Comparison of ENCODE assay signal across 18 mouse cellular contexts in the genomic region with DNA sequence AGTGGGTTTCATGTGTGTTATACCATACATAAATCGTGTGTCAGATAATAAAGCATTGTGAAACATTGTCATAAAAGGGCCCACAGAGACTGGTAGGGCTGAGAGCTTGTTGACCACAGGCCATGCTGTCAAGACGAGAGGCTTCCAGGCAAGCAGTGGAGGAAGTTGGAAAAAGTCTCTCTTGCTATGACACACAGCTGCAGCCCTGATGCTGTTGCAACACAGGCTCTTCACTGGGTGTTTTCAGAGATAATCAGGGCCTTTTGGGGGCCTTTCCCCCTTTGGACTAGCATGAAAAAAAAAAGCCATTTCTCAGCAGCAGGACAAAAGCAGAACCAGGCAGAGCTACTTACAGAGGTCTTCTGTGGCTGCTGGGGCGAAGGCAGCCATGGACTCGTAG. TPM values are rescaled to one million over a fixed set of nuclear protein-coding genes. Genes with fewer than 3 reads are reported as not detected.
DNase-seq lines count a peak whose midpoint lies in the region; ATAC-seq and TF ChIP-seq lines count a peak whose summit lies in the region.
"Had no signal": no experiment of that assay in that cellular context is flagged by ENCODE, and none has a peak within 500 bp of the region (broad histone marks: within the 10 kb centered on the region; RNA-seq: fewer than 3 reads in every experiment).

No protein-coding gene starts in this region.

- H3K27ac ChIP-seq in liver, embryonic 14.5 days = no peak overlapping the region
- H3K27ac ChIP-seq in forebrain, postnatal 0 days (ENCODE audit: low read depth, low read length) = no peak overlapping the region
- H3K27ac ChIP-seq: embryonic facial prominence, embryonic 10.5 days; heart, embryonic 15.5 days; hindbrain, embryonic 15.5 days; limb, embryonic 15.5 days; midbrain, embryonic 12.5 days had no signal

- peaks cover 0 to 4% of the 10 kb centered on the region in 2 experiments; a peak in 2 of 4 replicates for H3K4me1 ChIP-seq in liver, embryonic 14.5 days (replicated peaks; ENCODE audit: control insufficient read depth in 2 of 2, insufficient read depth in 2 of 2, low read length in 1 of 2)
- peaks cover 2% of the 10 kb centered on the region; the same call in 1 of the 2 replicates for H3K4me1 ChIP-seq in forebrain, postnatal 0 days (ENCODE audit: insufficient read depth)
- H3K4me1 ChIP-seq: heart, embryonic 15.5 days; limb, embryonic 15.5 days had no signal

- H3K4me3 ChIP-seq in liver, embryonic 14.5 days (ENCODE audit: insufficient read depth in 1 of 2, low read depth in 2 of 2, low read length in 2 of 2) = no peak overlapping the region
- H3K4me3 ChIP-seq in forebrain, postnatal 0 days (ENCODE audit: low read depth, low read length) = no peak overlapping the region
- H3K4me3 ChIP-seq: embryonic facial prominence, embryonic 10.5 days; heart, embryonic 15.5 days; hindbrain, embryonic 15.5 days; limb, embryonic 15.5 days; midbrain, embryonic 12.5 days had no signal

- no peak overlapping the region for H3K9ac ChIP-seq in liver, embryonic 14.5 days (replicated peaks)
- H3K9ac ChIP-seq in forebrain, postnatal 0 days = no peak overlapping the region
- H3K9ac ChIP-seq: heart, embryonic 15.5 days; hindbrain, embryonic 15.5 days; limb, embryonic 15.5 days; midbrain, embryonic 12.5 days had no signal

- no peaks in the 10 kb centered on the region for H3K36me3 ChIP-seq in liver, embryonic 14.5 days (replicated peaks; ENCODE audit: control insufficient read depth, insufficient read depth, low read depth)
- H3K36me3 ChIP-seq in forebrain, postnatal 0 days (ENCODE audit: insufficient read depth) = no peaks in the 10 kb centered on the region
- H3K36me3 ChIP-seq: embryonic facial prominence, embryonic 10.5 days; G1E; heart, embryonic 15.5 days; hindbrain, embryonic 15.5 days; limb, embryonic 15.5 days; midbrain, embryonic 12.5 days had no signal

- no peaks in the 10 kb centered on the region for H3K27me3 ChIP-seq in liver, embryonic 14.5 days (ENCODE audit: control insufficient read depth, insufficient read depth, low read length)
- H3K27me3 ChIP-seq in forebrain, postnatal 0 days (ENCODE audit: insufficient read depth, low read length) = no peaks in the 10 kb centered on the region
- H3K27me3 ChIP-seq: hindbrain, embryonic 15.5 days; midbrain, embryonic 12.5 days had no signal

- H3K9me3 ChIP-seq in liver, embryonic 14.5 days (ENCODE audit: control insufficient read depth, low read length) = no peaks in the 10 kb centered on the region
- no peaks in the 10 kb centered on the region for H3K9me3 ChIP-seq in forebrain, postnatal 0 days (ENCODE audit: low read length)
- H3K9me3 ChIP-seq: embryonic facial prominence, embryonic 10.5 days; G1E; heart, embryonic 15.5 days; hindbrain, embryonic 15.5 days; limb, embryonic 15.5 days; midbrain, embryonic 12.5 days had no signal

- peak; percentile 10 for DNase-seq in CD4-positive, CD25-positive, alpha-beta regulatory T cell, adult 2 months (ENCODE audit: low read depth, low spot score)
- peak; percentile 33 for DNase-seq in lung, postnatal 25 days (ENCODE audit: low spot score)
- DNase-seq in lung, postnatal 10 days = no peak
- no peak for DNase-seq in liver, embryonic 14.5 days (ENCODE audit: low read depth in 3 of 3, low spot score in 3 of 3)
- no peak for DNase-seq in thymus, postnatal 10 days (ENCODE audit: low spot score in 2 of 2)
- DNase-seq in forebrain, postnatal 0 days = no peak
- DNase-seq: cerebellum, adult 9-11 months; gastrocnemius, postnatal 25 days; kidney, adult 9 months; thymus, postnatal 36 days had no signal

- no peak for TF ChIP-seq CTCF in liver, embryonic 14.5 days (IDR thresholded peaks at IDR 0.05; ENCODE audit: low read depth)
- no peak for TF ChIP-seq CTCF in forebrain, postnatal 0 days (IDR thresholded peaks at IDR 0.05; ENCODE audit: low read depth)

- WGBS in liver, embryonic 14.5 days (ENCODE audit: insufficient replicate concordance) = 33% methylated on average over 4 of the region's 4 CpGs
- WGBS in forebrain, postnatal 0 days = 88% methylated on average over 4 of the region's 4 CpGs

- no peak overlapping the region for H3K4me2 ChIP-seq in liver, embryonic 14.5 days (ENCODE audit: low read depth)
- no peak overlapping the region for H3K4me2 ChIP-seq in forebrain, postnatal 0 days (ENCODE audit: low read depth)
- H3K4me2 ChIP-seq: heart, embryonic 15.5 days; hindbrain, embryonic 15.5 days; limb, embryonic 15.5 days; midbrain, embryonic 12.5 days had no signal

- ATAC-seq in CD4-positive, CD25-positive, alpha-beta regulatory T cell, adult 4 months = no peak
- ATAC-seq in liver, embryonic 14.5 days (ENCODE audit: insufficient read depth) = 0 out of 2 replicates have a peak, but pooled peaks have one; percentile 18
- ATAC-seq in neutrophil, adult 5-6 weeks (ENCODE audit: extremely low read depth, insufficient number of reproducible peaks, low FRiP score, poor library complexity, severe bottlenecking) = peak; percentile 74
- no peak for ATAC-seq in forebrain, postnatal 0 days

- TF ChIP-seq EP300 in liver, embryonic 14.5 days (IDR thresholded peaks at IDR 0.05; ENCODE audit: low read depth) = no peak

RNA-seq across cellular contexts. Expression of a gene that starts 57.4 kb away (rescaled TPM):
- polyA plus RNA-seq in CD4-positive, CD25-positive, alpha-beta regulatory T cell, adult 4 months (2017; shearing (Covaris generic)) = 10 to 100 TPM; 14.2 to 34.8 TPM
- 22.5 and 35.0 TPM in 2 replicates for polyA plus RNA-seq in liver, embryonic 14.5 days (2012; rRNA removed)
- polyA plus RNA-seq in liver, embryonic 14.5 days (2014; fragmentation: Nextera tagmentation; extraction: Ambion mirVana) = 53.0 and 59.2 TPM in 2 replicates
- 202 and 206 TPM in 2 replicates for total RNA-seq in neutrophil, adult 5-6 weeks (2017)
- total RNA-seq in forebrain, postnatal 0 days (2014; rRNA removed) = 137 and 159 TPM in 2 replicates
- 50.7 and 66.3 TPM in 2 replicates for polyA plus RNA-seq in forebrain, postnatal 0 days (2015; fragmentation: Nextera tagmentation; extraction: Ambion mirVana)

Comparison
In these comparisons a context has a peak if more than half of its experiments do, and no peak if none do; other contexts are left out.
1. DNase-seq: peak in CD4-positive, CD25-positive, alpha-beta regulatory T cell, adult 2 months (single experiment) and lung, postnatal 25 days (single experiment); none in lung, postnatal 10 days (single experiment), liver, embryonic 14.5 days (0 of 3), thymus, postnatal 10 days (0 of 2) and forebrain, postnatal 0 days (single experiment).
2. ATAC-seq: peak in liver, embryonic 14.5 days (single experiment) and neutrophil, adult 5-6 weeks (single experiment); none in CD4-positive, CD25-positive, alpha-beta regulatory T cell, adult 4 months (single experiment) and forebrain, postnatal 0 days (single experiment).